Mouse (Mus musculus) thymus, postnatal 36 days (tissue): ENCODE results near the gene Nynrin.

Experiments
- DNase-seq, 2 experiments: peaks; one replicate each; pipeline ENCODE4 v3.0.0; 2022; ENCODE audit warnings: mixed read lengths in 2 of 2

The Nynrin gene

GRCm38 (mm10) chr14:55879623-55880022, 25.8 kb downstream of the Nynrin start:
- peak; percentile 74 to 77 for DNase-seq

GRCm38 (mm10) chr14:55880982-55881381, 27.2 kb downstream of the Nynrin start:
- DNase-seq = no peak

GRCm38 (mm10) chr14:55882171-55882641, 28.4 kb downstream of the Nynrin start:
- no peak for DNase-seq

DNA sequence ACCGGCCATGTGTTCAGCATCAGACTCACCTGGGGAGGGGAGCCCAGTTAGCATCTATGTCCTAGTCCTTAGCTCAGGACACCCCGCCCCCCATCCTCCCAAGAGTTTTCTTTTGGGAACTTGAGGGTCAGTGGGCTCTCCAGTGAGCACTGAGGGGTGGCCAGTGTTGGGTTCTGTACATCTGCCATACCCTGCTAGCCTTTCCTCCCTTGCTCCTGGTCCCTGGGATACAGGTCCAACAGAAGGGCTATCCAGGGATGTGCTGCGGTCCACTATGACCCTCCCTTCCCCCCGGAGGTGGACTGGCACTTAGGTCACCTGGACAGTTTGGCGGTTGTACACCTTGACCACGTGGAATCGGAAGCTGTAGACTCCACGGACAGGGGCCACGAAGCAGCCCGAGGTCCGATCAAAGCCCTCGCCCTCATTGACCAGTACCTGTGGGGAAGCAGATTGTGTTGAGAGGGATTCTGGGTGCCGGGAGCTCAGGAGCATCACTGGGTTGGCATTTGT, 29.4 kb downstream of the Nynrin start:
- DNase-seq = no peak

- no peak for DNase-seq
Observed at GRCm38 (mm10) chr14:55883663-55884062, 29.9 kb downstream of the Nynrin start.

- no peak for DNase-seq
Observed at GRCm38 (mm10) chr14:55884166-55884565, 30.4 kb downstream of the Nynrin start, which contains the start of gene Cbln3. Gene Cbln3, minus strand, starts transcription at chr14:55884392.

- peak; percentile 72 to 77 for DNase-seq
Observed at GRCm38 (mm10) chr14:55884713-55885113, 30.9 kb downstream of the Nynrin start, which contains the start of gene Khnyn. Gene Khnyn, plus strand, starts transcription at chr14:55884947.

DNA sequence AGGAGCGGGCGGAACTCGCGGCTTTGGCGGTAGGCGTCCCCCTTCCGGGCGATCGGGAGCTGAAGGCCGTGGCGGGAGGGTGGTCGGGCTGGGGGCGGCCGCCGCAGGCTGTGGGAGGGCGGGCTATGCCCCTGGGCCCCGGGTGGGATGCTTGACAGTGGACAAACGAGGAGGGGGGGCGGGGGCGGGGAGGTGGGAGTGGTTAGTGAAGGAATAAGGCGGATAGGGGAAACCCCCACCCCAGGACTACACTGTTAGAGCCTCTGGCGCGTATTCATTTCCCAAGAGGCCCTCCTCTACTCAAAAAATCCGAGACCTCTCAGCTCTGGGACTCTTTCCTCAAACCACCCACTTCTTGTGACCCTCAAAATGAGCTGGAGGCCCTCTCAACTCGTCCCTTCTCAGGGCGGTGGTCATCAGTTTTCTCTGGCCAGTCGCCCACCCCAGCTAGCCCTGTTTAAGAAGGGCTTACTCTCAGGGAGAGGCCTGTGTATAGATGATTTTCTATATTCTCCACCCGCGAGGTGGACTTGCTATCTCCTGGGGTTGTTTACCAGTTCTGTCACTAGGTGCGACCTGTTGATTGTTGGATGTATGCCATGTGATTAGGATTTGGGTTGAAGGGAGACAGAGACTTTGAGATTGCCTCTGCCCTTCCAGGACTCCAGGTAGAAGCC, 31.4 kb downstream of the Nynrin start:
- DNase-seq = no peak

DNA sequence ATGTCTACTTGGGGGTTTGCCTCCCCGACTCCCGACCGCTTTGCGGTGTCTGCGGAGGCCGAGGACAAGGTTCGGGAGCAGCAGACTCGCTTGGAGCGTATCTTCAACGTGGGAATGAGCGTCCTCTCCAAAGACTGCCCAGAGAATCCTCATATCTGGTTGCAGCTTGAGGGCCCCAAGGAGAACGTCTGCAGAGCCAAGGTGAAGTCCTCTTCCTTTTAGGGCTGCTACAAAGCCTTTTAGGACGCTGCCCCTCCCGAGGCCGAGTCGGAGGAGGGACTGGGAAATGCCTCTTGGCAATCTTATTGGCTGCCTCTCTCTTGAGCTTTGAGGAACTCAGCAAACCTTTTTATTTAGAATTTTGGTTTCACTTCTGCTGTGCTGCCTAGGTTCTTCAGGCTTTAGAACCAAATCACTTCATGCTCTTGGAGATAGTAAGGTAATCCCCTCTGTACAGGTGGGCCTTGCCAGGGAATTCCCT, 32.0 kb downstream of the Nynrin start:
- peak; percentile 60 to 65 for DNase-seq

GRCm38 (mm10) chr14:55886571-55887382, 33.0 kb downstream of the Nynrin start:
- DNase-seq = no peak

DNA sequence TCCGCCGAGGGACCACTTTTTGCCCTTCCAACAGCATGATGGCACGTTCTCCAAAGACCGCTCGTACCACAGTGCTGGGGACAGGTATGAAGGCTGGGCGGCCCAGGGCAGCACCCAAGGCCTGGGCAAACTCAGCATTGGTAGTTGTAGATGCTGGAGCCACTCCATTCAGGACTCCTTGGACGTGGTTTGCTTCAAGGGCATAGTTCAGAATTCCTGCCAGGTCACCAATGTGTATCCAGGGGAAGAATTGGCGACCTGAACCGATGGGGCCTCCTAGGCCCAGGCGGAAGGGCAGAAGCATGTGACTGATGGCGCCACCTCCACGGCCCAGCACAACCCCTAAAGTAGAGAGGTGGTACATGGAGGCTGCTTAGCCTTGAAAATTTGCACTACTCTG, 43.9 kb downstream of the Nynrin start:
- no peak for DNase-seq

DNA sequence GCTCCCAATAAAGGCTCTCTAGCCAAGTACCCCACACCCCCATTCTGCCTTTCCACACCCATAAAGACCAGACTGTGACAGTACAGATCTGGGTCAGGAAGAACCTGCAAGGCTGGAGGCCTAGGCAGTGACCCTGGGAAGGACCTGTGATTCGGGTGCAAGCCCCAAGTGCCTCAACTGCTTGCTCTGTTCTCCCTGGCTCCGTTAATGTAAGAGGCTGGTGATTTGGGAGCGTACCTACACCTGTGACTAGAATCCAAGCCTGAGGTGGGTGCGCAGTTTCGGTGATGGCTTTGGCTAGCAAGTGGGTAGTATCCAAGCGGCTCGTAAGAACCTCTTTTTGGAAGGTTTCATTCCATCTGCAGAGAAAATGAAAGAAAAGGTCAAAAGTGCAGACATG, 45.1 kb downstream of the Nynrin start:
- DNase-seq = no peak

GRCm38 (mm10) chr14:55899701-55900413, 46.0 kb downstream of the Nynrin start, which contains the start of gene Sdr39u1:
Gene Sdr39u1, minus strand, starts transcription at chr14:55900293.
- peak; percentile 81 to 89 for DNase-seq

GRCm38 (mm10) chr14:55900414-55900755, 46.6 kb downstream of the Nynrin start:
- no peak for DNase-seq

GRCm38 (mm10) chr14:55905518-55905917, 51.7 kb downstream of the Nynrin start:
- DNase-seq = no peak

DNA sequence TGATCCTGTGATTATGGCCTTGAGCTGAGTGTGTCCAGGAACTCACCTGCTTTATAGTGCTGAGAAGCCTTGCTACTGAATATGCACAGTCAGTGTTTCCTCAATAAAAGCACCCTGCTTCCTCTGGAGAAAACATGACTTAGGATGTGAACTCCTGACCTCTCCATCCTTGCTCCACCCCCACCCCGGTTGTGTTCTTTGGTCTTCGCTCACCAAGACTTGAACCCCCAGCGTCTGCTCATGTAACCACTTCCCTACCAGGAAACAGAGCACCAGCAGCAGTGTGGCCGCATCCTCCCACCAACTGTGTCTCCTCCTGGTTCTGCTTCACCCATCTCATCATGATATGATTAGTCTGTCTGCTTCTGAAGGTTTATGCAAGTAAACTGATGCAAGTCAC, 59.6 kb downstream of the Nynrin start:
- peak in 1 of 2 experiments; percentile 32 for DNase-seq

GRCm38 (mm10) chr14:55918240-55919082, 64.7 kb downstream of the Nynrin start:
- DNase-seq = peak; percentile 47 to 50

GRCm38 (mm10) chr14:55922475-55923232, 68.8 kb downstream of the Nynrin start:
- DNase-seq = no peak
